ENCODE assay signal across 24 mouse cellular contexts in the genomic region with DNA sequence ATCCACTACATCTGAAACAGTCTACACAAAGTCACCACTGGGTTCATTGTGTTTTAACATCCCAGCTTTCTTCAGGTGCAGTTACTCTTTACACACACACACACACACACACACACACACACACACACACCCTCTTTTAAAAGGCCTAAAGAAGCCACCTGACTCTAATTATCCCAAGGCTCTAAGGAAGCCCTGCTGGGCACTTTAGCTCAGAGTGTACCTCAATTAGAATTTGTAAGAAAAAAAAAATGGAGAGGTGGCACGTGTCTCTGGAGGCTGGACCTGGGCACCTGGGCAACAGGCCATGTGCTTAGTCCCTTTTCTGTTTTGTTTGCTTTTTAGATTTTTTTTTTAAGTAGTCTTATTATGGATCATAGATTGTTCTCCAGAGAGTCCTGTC. TPM values are rescaled to one million over a fixed set of nuclear protein-coding genes. Genes with fewer than 3 reads are reported as not detected.
DNase-seq lines count a peak whose midpoint lies in the region; ATAC-seq and TF ChIP-seq lines count a peak whose summit lies in the region.
"Had no signal": no experiment of that assay in that cellular context is flagged by ENCODE, and none has a peak within 500 bp of the region (broad histone marks: within the 10 kb centered on the region; RNA-seq: fewer than 3 reads in every experiment).

No protein-coding gene starts in this region.

- no peak for TF ChIP-seq EP300 in lung, postnatal 0 days (IDR thresholded peaks at IDR 0.05)

- no peak overlapping the region for H3K27ac ChIP-seq in lung, postnatal 0 days (ENCODE audit: low read length)
- no peak overlapping the region for H3K27ac ChIP-seq in heart, embryonic 11.5 days (ENCODE audit: low read depth, low read length)
- H3K27ac ChIP-seq in liver, embryonic 11.5 days (ENCODE audit: low read depth, low read length) = no peak overlapping the region
- H3K27ac ChIP-seq: embryonic facial prominence, embryonic 12.5 days; forebrain, embryonic 15.5 days; heart, embryonic 10.5 days; heart, embryonic 15.5 days; hindbrain, embryonic 13.5 days; hindbrain, postnatal 0 days had no signal

- no peak overlapping the region for H3K4me3 ChIP-seq in lung, postnatal 0 days (ENCODE audit: low read depth, low read length)
- H3K4me3 ChIP-seq in heart, embryonic 11.5 days (ENCODE audit: low read depth, low read length) = no peak overlapping the region
- H3K4me3 ChIP-seq in liver, embryonic 11.5 days (ENCODE audit: low read depth, low read length) = no peak overlapping the region
- H3K4me3 ChIP-seq: embryonic facial prominence, embryonic 12.5 days; forebrain, embryonic 15.5 days; heart, embryonic 10.5 days; heart, embryonic 15.5 days; hindbrain, embryonic 13.5 days had no signal

- no peak overlapping the region for H3K9ac ChIP-seq in lung, postnatal 0 days (replicated peaks; ENCODE audit: low read depth)
- H3K9ac ChIP-seq in heart, embryonic 11.5 days (ENCODE audit: low read depth, low read length) = no peak overlapping the region
- no peak overlapping the region for H3K9ac ChIP-seq in liver, embryonic 11.5 days (ENCODE audit: low read depth, low read length)
- H3K9ac ChIP-seq: embryonic facial prominence, embryonic 12.5 days; forebrain, embryonic 15.5 days; heart, embryonic 15.5 days; hindbrain, embryonic 13.5 days had no signal

- H3K36me3 ChIP-seq in lung, postnatal 0 days (ENCODE audit: insufficient read depth, low read length) = no peaks in the 10 kb centered on the region
- no peaks in the 10 kb centered on the region for H3K36me3 ChIP-seq in heart, embryonic 11.5 days (ENCODE audit: control insufficient read depth, insufficient read depth, low read length)
- no peaks in the 10 kb centered on the region for H3K36me3 ChIP-seq in liver, embryonic 11.5 days (ENCODE audit: control insufficient read depth, insufficient read depth, low read length)
- H3K36me3 ChIP-seq: embryonic facial prominence, embryonic 12.5 days; forebrain, embryonic 15.5 days; G1E; heart, embryonic 10.5 days; heart, embryonic 15.5 days; hindbrain, embryonic 13.5 days had no signal

- H3K9me3 ChIP-seq in lung, postnatal 0 days (ENCODE audit: low read length) = no peaks in the 10 kb centered on the region
- no peaks in the 10 kb centered on the region for H3K9me3 ChIP-seq in heart, embryonic 11.5 days (replicated peaks; ENCODE audit: control insufficient read depth, low read length)
- no peaks in the 10 kb centered on the region for H3K9me3 ChIP-seq in liver, embryonic 11.5 days (ENCODE audit: control insufficient read depth, low read length)
- H3K9me3 ChIP-seq: embryonic facial prominence, embryonic 12.5 days; forebrain, embryonic 15.5 days; G1E; heart, embryonic 10.5 days; heart, embryonic 15.5 days; hindbrain, embryonic 13.5 days had no signal

- ATAC-seq in lung, postnatal 0 days = peak; percentile 18; the same call in 1 of the 2 replicates
- no peak for ATAC-seq in heart, embryonic 11.5 days (replicated peaks; ENCODE audit: insufficient number of reproducible peaks, low FRiP score, low TSS enrichment)
- ATAC-seq in liver, embryonic 11.5 days (replicated peaks; ENCODE audit: low FRiP score) = no peak
- ATAC-seq: forebrain, embryonic 15.5 days; hindbrain, postnatal 0 days had no signal

- no peaks in the 10 kb centered on the region for H3K27me3 ChIP-seq in lung, postnatal 0 days (replicated peaks; ENCODE audit: insufficient read depth, low read length)
- no peaks in the 10 kb centered on the region for H3K27me3 ChIP-seq in heart, embryonic 11.5 days (ENCODE audit: control insufficient read depth, insufficient read depth, low read length)
- no peaks in the 10 kb centered on the region for H3K27me3 ChIP-seq in liver, embryonic 11.5 days (replicated peaks; ENCODE audit: control insufficient read depth, insufficient read depth, low read length)
- H3K27me3 ChIP-seq: embryonic facial prominence, embryonic 12.5 days; forebrain, embryonic 15.5 days; heart, embryonic 15.5 days; hindbrain, embryonic 13.5 days had no signal

- H3K4me1 ChIP-seq in lung, postnatal 0 days (ENCODE audit: insufficient read depth, low read depth, low read length) = peaks cover 3% of the 10 kb centered on the region; the same call in 1 of the 2 replicates
- H3K4me1 ChIP-seq in heart, embryonic 11.5 days (ENCODE audit: control insufficient read depth, insufficient read depth, low read length) = 0 out of 2 replicates have a peak, but pooled peaks cover 2% of the 10 kb centered on the region
- H3K4me1 ChIP-seq in liver, embryonic 11.5 days (replicated peaks; ENCODE audit: control insufficient read depth, insufficient read depth, low read length) = peaks cover 6% of the 10 kb centered on the region; the same call in 1 of the 2 replicates

- H3K4me2 ChIP-seq in lung, postnatal 0 days (replicated peaks; ENCODE audit: low read depth, low read length) = no peak overlapping the region
- H3K4me2 ChIP-seq in heart, embryonic 11.5 days = no peak overlapping the region
- no peak overlapping the region for H3K4me2 ChIP-seq in liver, embryonic 11.5 days
- H3K4me2 ChIP-seq: embryonic facial prominence, embryonic 12.5 days; forebrain, embryonic 15.5 days; heart, embryonic 15.5 days; hindbrain, embryonic 13.5 days had no signal

- 45% methylated on average over 1 of the region's 1 CpGs for WGBS in lung, postnatal 0 days
- 70% methylated on average over 1 of the region's 1 CpGs for WGBS in heart, embryonic 11.5 days (ENCODE audit: insufficient replicate concordance)
- WGBS in liver, embryonic 11.5 days = 66% methylated on average over 1 of the region's 1 CpGs

- DNase-seq in lung, postnatal 0 days (ENCODE audit: low spot score) = peak; percentile 78
- no peak for DNase-seq in lung, postnatal 14 days
- DNase-seq in MN1 (ENCODE audit: low spot score) = peak; percentile 30
- DNase-seq in forelimb bud, embryonic 11.5 days (ENCODE audit: low read depth, low spot score) = peak; percentile 68
- no peak for DNase-seq in layer of hippocampus, adult 18-20 months (ENCODE audit: low spot score in 2 of 2)
- no peak for DNase-seq in liver, embryonic 11.5 days (ENCODE audit: low spot score)
- DNase-seq: adrenal gland, postnatal 10 days; cerebellum, adult 11 months; cerebellum, adult 8-10 months; cerebellum, postnatal 14 days; embryo, embryonic 11 days; gastrocnemius, postnatal 10 days; heart, adult 18-20 months; heart, postnatal 14 days had no signal

- no peak for TF ChIP-seq CTCF in lung, postnatal 0 days (IDR thresholded peaks at IDR 0.05)

RNA-seq across cellular contexts. Expression of a gene that starts 3.0 kb away (rescaled TPM):
- 11.3 and 13.2 TPM in 2 replicates for polyA plus RNA-seq in lung, postnatal 0 days (2015; fragmentation: Nextera tagmentation; extraction: Ambion mirVana)
- 100 to 1,000 TPM; 130 to 137 TPM for total RNA-seq in layer of hippocampus, adult 18-20 months (2021)
- polyA plus RNA-seq in heart, embryonic 11.5 days (2014; fragmentation: Nextera tagmentation; extraction: Ambion mirVana) = 22.7 and 24.4 TPM in 2 replicates
- polyA plus RNA-seq in liver, embryonic 11.5 days (2014; fragmentation: Nextera tagmentation; extraction: Ambion mirVana) = 18.8 TPM in 2 replicates

RNA-seq across cellular contexts. Expression of a gene that starts 9.8 kb away (rescaled TPM):
- polyA plus RNA-seq in lung, postnatal 0 days (2015; fragmentation: Nextera tagmentation; extraction: Ambion mirVana) = 0.67 and 0.71 TPM in 2 replicates
- 1 to 10 TPM; 4.2 to 4.8 TPM for total RNA-seq in layer of hippocampus, adult 18-20 months (2021)
- polyA plus RNA-seq in heart, embryonic 11.5 days (2014; fragmentation: Nextera tagmentation; extraction: Ambion mirVana) = 0.57 and 1.1 TPM in 2 replicates
- polyA plus RNA-seq in liver, embryonic 11.5 days (2014; fragmentation: Nextera tagmentation; extraction: Ambion mirVana) = 12.4 and 15.7 TPM in 2 replicates

RNA-seq across cellular contexts. Expression of a gene that starts 31.8 kb away (rescaled TPM):
- 33.4 and 37.2 TPM in 2 replicates for polyA plus RNA-seq in lung, postnatal 0 days (2015; fragmentation: Nextera tagmentation; extraction: Ambion mirVana)
- total RNA-seq in layer of hippocampus, adult 18-20 months (2021) = 10 to 100 TPM; 18.9 to 19.2 TPM
- polyA plus RNA-seq in heart, embryonic 11.5 days (2014; fragmentation: Nextera tagmentation; extraction: Ambion mirVana) = 20.6 and 23.5 TPM in 2 replicates
- 25.3 and 26.9 TPM in 2 replicates for polyA plus RNA-seq in liver, embryonic 11.5 days (2014; fragmentation: Nextera tagmentation; extraction: Ambion mirVana)

RNA-seq across cellular contexts. Expression of a gene that starts 35.2 kb away (rescaled TPM):
- 64.2 and 64.6 TPM in 2 replicates for polyA plus RNA-seq in lung, postnatal 0 days (2015; fragmentation: Nextera tagmentation; extraction: Ambion mirVana)
- total RNA-seq in layer of hippocampus, adult 18-20 months (2021) = 10 to 100 TPM; 58.4 to 60.6 TPM
- polyA plus RNA-seq in heart, embryonic 11.5 days (2014; fragmentation: Nextera tagmentation; extraction: Ambion mirVana) = 55.6 and 62.2 TPM in 2 replicates
- polyA plus RNA-seq in liver, embryonic 11.5 days (2014; fragmentation: Nextera tagmentation; extraction: Ambion mirVana) = 58.4 and 61.1 TPM in 2 replicates

RNA-seq across cellular contexts. Expression of a gene that starts 54.7 kb away (rescaled TPM):
- polyA plus RNA-seq in lung, postnatal 0 days (2015; fragmentation: Nextera tagmentation; extraction: Ambion mirVana) = 0.12 and 0.15 TPM in 2 replicates
- 1 to 10 TPM; 1.0 to 1.5 TPM for total RNA-seq in layer of hippocampus, adult 18-20 months (2021)
- polyA plus RNA-seq in heart, embryonic 11.5 days (2014; fragmentation: Nextera tagmentation; extraction: Ambion mirVana) = not detected in 2 replicates
- not detected in 2 replicates for polyA plus RNA-seq in liver, embryonic 11.5 days (2014; fragmentation: Nextera tagmentation; extraction: Ambion mirVana)
- polyA plus RNA-seq: C2C12; embryonic facial prominence, embryonic 12.5 days; forebrain, embryonic 11.5 days; forebrain, embryonic 15.5 days; G1E; heart, embryonic 10.5 days had no signal

Comparison
In these comparisons a context has a peak if more than half of its experiments do, and no peak if none do; other contexts are left out.
1. DNase-seq: peak in lung, postnatal 0 days (single experiment), MN1 (single experiment) and forelimb bud, embryonic 11.5 days (single experiment); none in lung, postnatal 14 days (single experiment), layer of hippocampus, adult 18-20 months (0 of 2) and liver, embryonic 11.5 days (single experiment).